Comparison of ENCODE assay signal across 9 mouse cellular contexts in genomic region chr12:52818588-52818987, GRCm38 (mm10).
DNase-seq lines count a peak whose midpoint lies in the region; ATAC-seq and TF ChIP-seq lines count a peak whose summit lies in the region.
"Had no signal": no experiment of that assay in that cellular context is flagged by ENCODE, and none has a peak within 500 bp of the region (broad histone marks: within the 10 kb centered on the region; RNA-seq: fewer than 3 reads in every experiment).

No protein-coding gene starts in this region.

- TF ChIP-seq EP300 in lung, postnatal 0 days (IDR thresholded peaks at IDR 0.05): no peak

- no peaks in the 10 kb centered on the region for H3K27me3 ChIP-seq in heart, embryonic 16.5 days (ENCODE audit: control insufficient read depth, insufficient read depth, low read length)
- H3K27me3 ChIP-seq in embryonic facial prominence, embryonic 14.5 days (replicated peaks; ENCODE audit: control insufficient read depth, insufficient read depth, low read length): no peaks in the 10 kb centered on the region
- no peaks in the 10 kb centered on the region for H3K27me3 ChIP-seq in lung, postnatal 0 days (replicated peaks; ENCODE audit: insufficient read depth, low read length)

- no peaks in the 10 kb centered on the region for H3K36me3 ChIP-seq in heart, embryonic 16.5 days (ENCODE audit: control insufficient read depth, insufficient read depth)
- H3K36me3 ChIP-seq in embryonic facial prominence, embryonic 14.5 days (ENCODE audit: control insufficient read depth, insufficient read depth, low read length): no peaks in the 10 kb centered on the region
- H3K36me3 ChIP-seq in lung, postnatal 0 days (ENCODE audit: insufficient read depth, low read length): no peaks in the 10 kb centered on the region

- H3K4me2 ChIP-seq in heart, embryonic 16.5 days (ENCODE audit: low read depth, low read length): peak overlapping the region; percentile 4
- peak overlapping the region; percentile 29 for H3K4me2 ChIP-seq in embryonic facial prominence, embryonic 14.5 days (ENCODE audit: low read depth, low read length)
- H3K4me2 ChIP-seq in lung, postnatal 0 days (replicated peaks; ENCODE audit: low read depth, low read length): no peak overlapping the region; the same call in 1 of the 2 replicates

- no peak overlapping the region for H3K9ac ChIP-seq in heart, embryonic 16.5 days (ENCODE audit: low read length)
- no peak overlapping the region for H3K9ac ChIP-seq in embryonic facial prominence, embryonic 14.5 days (ENCODE audit: low read depth, low read length)
- no peak overlapping the region for H3K9ac ChIP-seq in lung, postnatal 0 days (replicated peaks; ENCODE audit: low read depth)

- peaks cover 3% of the 10 kb centered on the region; the same call in 1 of the 2 replicates for H3K9me3 ChIP-seq in heart, embryonic 16.5 days (replicated peaks; ENCODE audit: control insufficient read depth, low read length)
- H3K9me3 ChIP-seq in embryonic facial prominence, embryonic 14.5 days (ENCODE audit: control insufficient read depth, low read length): peaks cover 5% of the 10 kb centered on the region; the same call in 1 of the 2 replicates
- no peaks in the 10 kb centered on the region for H3K9me3 ChIP-seq in lung, postnatal 0 days (ENCODE audit: low read length)

- H3K4me3 ChIP-seq in heart, embryonic 16.5 days (ENCODE audit: low read length): peak overlapping the region; percentile 25; the same call in 1 of the 2 replicates
- no peak overlapping the region for H3K4me3 ChIP-seq in embryonic facial prominence, embryonic 14.5 days (ENCODE audit: low read depth, low read length)
- no peak overlapping the region for H3K4me3 ChIP-seq in lung, postnatal 0 days (ENCODE audit: low read depth, low read length)

- peak; percentile 60; the same call in 1 of the 2 replicates for ATAC-seq in heart, embryonic 16.5 days (replicated peaks; ENCODE audit: extremely low read depth, insufficient read depth, low FRiP score)
- ATAC-seq in embryonic facial prominence, embryonic 14.5 days (ENCODE audit: low read depth): peak; percentile 91
- peak; percentile 68 for ATAC-seq in lung, postnatal 0 days
- no peak for ATAC-seq in inflammation-experienced regulatory T-cells, adult 6 months

- no peak for DNase-seq in heart, postnatal 4 days
- DNase-seq in 3134 (ENCODE audit: extremely low read depth, insufficient read length, low spot score): peak; percentile 58
- DNase-seq in embryonic facial prominence, embryonic 14.5 days (ENCODE audit: low spot score): peak; percentile 89
- DNase-seq in lung, postnatal 0 days (ENCODE audit: low spot score): peak; percentile 61
- no peak for DNase-seq in adrenal gland, postnatal 10 days
- DNase-seq in kidney, adult 8-10 months: no peak
- DNase-seq: kidney, postnatal 36 days had no signal

- no peaks in the 10 kb centered on the region for H3K4me1 ChIP-seq in heart, embryonic 16.5 days (ENCODE audit: control insufficient read depth, insufficient read depth, low read length)
- peaks cover 7% of the 10 kb centered on the region; the same call in 1 of the 2 replicates for H3K4me1 ChIP-seq in embryonic facial prominence, embryonic 14.5 days (ENCODE audit: control insufficient read depth, insufficient read depth, low read length)
- no peaks in the 10 kb centered on the region for H3K4me1 ChIP-seq in lung, postnatal 0 days (ENCODE audit: insufficient read depth, low read depth, low read length)

- TF ChIP-seq CTCF in lung, postnatal 0 days (IDR thresholded peaks at IDR 0.05): no peak

- WGBS in heart, embryonic 16.5 days: 54% methylated on average over 7 of the region's 7 CpGs
- WGBS in embryonic facial prominence, embryonic 14.5 days: 43% methylated on average over 7 of the region's 7 CpGs
- WGBS in lung, postnatal 0 days: 42% methylated on average over 7 of the region's 7 CpGs

- H3K27ac ChIP-seq in heart, embryonic 16.5 days (ENCODE audit: low read length): no peak overlapping the region
- H3K27ac ChIP-seq in embryonic facial prominence, embryonic 14.5 days (replicated peaks; ENCODE audit: low read depth, low read length): peak overlapping the region; percentile 72
- no peak overlapping the region for H3K27ac ChIP-seq in lung, postnatal 0 days (ENCODE audit: low read length)

Comparison
In these comparisons a context has a peak if more than half of its experiments do, and no peak if none do; other contexts are left out.
1. DNase-seq: peak in 3134 (single experiment), embryonic facial prominence, embryonic 14.5 days (single experiment) and lung, postnatal 0 days (single experiment); none in heart, postnatal 4 days (single experiment), adrenal gland, postnatal 10 days (single experiment) and kidney, adult 8-10 months (0 of 2).